Mouse (Mus musculus) CH12.LX (cell line): ENCODE measurements around the gene Dlgap1. TPM values are rescaled to one million over a fixed set of nuclear protein-coding genes. Genes with fewer than 3 reads are reported as not detected.

ENCODE experiments used
- DNase-seq: peaks from one replicate; pipeline ENCODE4 v3.0.0-alpha.2; 2013; ENCODE audit errors: extremely low read depth
- H3K27ac ChIP-seq: 2 replicates; pipeline ENCODE4 v1.5.1; 2012; ENCODE audit warnings: low read depth, mild to moderate bottlenecking, control low read depth, moderate library complexity; ENCODE audit not compliant: insufficient read depth
- H3K27me3 ChIP-seq: replicated peaks from 2 replicates; pipeline ENCODE3; 2012; ENCODE audit warnings: inconsistent platforms
- H3K36me3 ChIP-seq, 2 experiments: replicated peaks in 1 of 2; 2 replicates each; pipeline versions ENCODE3 to v1.6.1; 2012; ENCODE audit warnings: inconsistent platforms in 1 of 2, low read length in 1 of 2, mild to moderate bottlenecking in 1 of 2, mixed read lengths in 1 of 2, moderate library complexity in 1 of 2; ENCODE audit not compliant: control insufficient read depth in 1 of 2, insufficient read depth in 1 of 2
- H3K4me1 ChIP-seq, 2 experiments: 2 replicates each; pipeline ENCODE4 v1.6.1; 2012; ENCODE audit warnings: inconsistent platforms in 1 of 2, moderate library complexity in 1 of 2; ENCODE audit not compliant: insufficient read depth in 2 of 2, control insufficient read depth in 1 of 2
- H3K4me2 ChIP-seq: 2 replicates; pipeline ENCODE4 v1.6.1; 2012; ENCODE audit warnings: low read depth, mild to moderate bottlenecking, control low read depth; ENCODE audit not compliant: poor library complexity, insufficient read depth, severe bottlenecking
- H3K4me3 ChIP-seq, 3 experiments: fragments of 150-350 bp in 1 of 3; sonication (generic) in 1 of 3; replicated peaks in 1 of 3; 2 replicates each; pipeline versions ENCODE3 to v1.5.1; 2011 to 2012; ENCODE audit warnings: low read depth in 2 of 3, low read length in 2 of 3, mild to moderate bottlenecking in 2 of 3, moderate library complexity in 2 of 3, control low read depth in 1 of 3, improper control_type of control experiment in 1 of 3, inconsistent platforms in 1 of 3, mixed read lengths in 1 of 3; ENCODE audit not compliant: poor library complexity in 1 of 3
- H3K79me2 ChIP-seq: replicated peaks from 2 replicates; pipeline ENCODE4 v1.6.1; 2012; ENCODE audit warnings: mild to moderate bottlenecking, moderate library complexity; ENCODE audit not compliant: control insufficient read depth, poor library complexity, insufficient read depth, severe bottlenecking; ENCODE audit errors: extremely low read depth
- H3K9ac ChIP-seq: 2 replicates; pipeline ENCODE4 v1.6.1; 2012; ENCODE audit warnings: low read depth, mild to moderate bottlenecking, control low read depth, moderate library complexity; ENCODE audit not compliant: insufficient read depth
- H3K9me3 ChIP-seq: replicated peaks from 2 replicates; pipeline ENCODE3; 2012; ENCODE audit warnings: low read length, inconsistent platforms, mixed read lengths
- CHD1 ChIP-seq: IDR thresholded peaks from 2 replicates; pipeline ENCODE4 v1.6.1; 2012; ENCODE audit warnings: low read depth, low read length, improper control_type of control experiment, inconsistent platforms
- CHD2 ChIP-seq: IDR thresholded peaks from 2 replicates; pipeline ENCODE4 v1.6.1; 2011; ENCODE audit warnings: low read length, improper control_type of control experiment
- CTCF ChIP-seq, 2 experiments: IDR thresholded peaks in 1 of 2; conservative IDR thresholded peaks in 1 of 2; 2 replicates each; pipeline ENCODE4 v1.5.1; 2011 to 2012; ENCODE audit warnings: low read depth in 2 of 2, low read length in 2 of 2, improper control_type of control experiment in 1 of 2, inconsistent platforms in 1 of 2, mild to moderate bottlenecking in 1 of 2, moderate library complexity in 1 of 2
- ELF1 ChIP-seq: IDR thresholded peaks from 2 replicates; pipeline ENCODE4 v1.6.1; 2014; ENCODE audit warnings: low read depth, mild to moderate bottlenecking, inconsistent platforms, low read length, improper control_type of control experiment
- EP300 ChIP-seq: IDR thresholded peaks from 2 replicates; pipeline ENCODE4 v1.6.1; 2011; ENCODE audit warnings: low read length, improper control_type of control experiment
- GABPA ChIP-seq: IDR thresholded peaks from 2 replicates; pipeline ENCODE4 v1.6.1; 2012; ENCODE audit warnings: low read depth, low read length, improper control_type of control experiment, inconsistent platforms; ENCODE audit not compliant: insufficient replicate concordance
- HCFC1 ChIP-seq: IDR thresholded peaks from 2 replicates; pipeline ENCODE4 v1.6.1; 2012; ENCODE audit warnings: low read depth, mild to moderate bottlenecking, inconsistent platforms, low read length, improper control_type of control experiment
- JUN ChIP-seq: IDR thresholded peaks from 2 replicates; pipeline ENCODE4 v1.6.1; 2011; ENCODE audit warnings: low read depth, mild to moderate bottlenecking, low read length, improper control_type of control experiment, moderate library complexity; ENCODE audit not compliant: insufficient read depth
- JUND ChIP-seq: conservative IDR thresholded peaks from 2 replicates; pipeline ENCODE4 v1.6.1; 2011; ENCODE audit warnings: low read depth, low read length, improper control_type of control experiment
- MAX ChIP-seq: IDR thresholded peaks from 2 replicates; pipeline ENCODE4 v1.6.1; 2011; ENCODE audit warnings: low read length, improper control_type of control experiment
- NRF1 ChIP-seq: IDR thresholded peaks from 2 replicates; pipeline ENCODE4 v1.6.1; 2014; ENCODE audit warnings: low read depth, mild to moderate bottlenecking, inconsistent platforms, low read length, improper control_type of control experiment, moderate library complexity
- PAX5 ChIP-seq: IDR thresholded peaks from 2 replicates; pipeline ENCODE4 v1.6.1; 2012; ENCODE audit warnings: low read length, inconsistent platforms, mixed read lengths
- RAD21 ChIP-seq: IDR thresholded peaks from 2 replicates; pipeline ENCODE4 v1.6.1; 2011; ENCODE audit warnings: low read depth, mild to moderate bottlenecking, low read length, improper control_type of control experiment, moderate library complexity
- RCOR1 ChIP-seq: conservative IDR thresholded peaks from 2 replicates; pipeline ENCODE4 v1.6.1; 2012; ENCODE audit warnings: low read depth, mild to moderate bottlenecking, inconsistent platforms, low read length, improper control_type of control experiment
- SMC3 ChIP-seq: IDR thresholded peaks from 2 replicates; pipeline ENCODE4 v1.6.1; 2011; ENCODE audit warnings: low read depth, low read length, improper control_type of control experiment
- TBP ChIP-seq: conservative IDR thresholded peaks from 2 replicates; pipeline ENCODE4 v1.6.1; 2011; ENCODE audit warnings: low read depth, low read length, improper control_type of control experiment
- TCF12 ChIP-seq: IDR thresholded peaks from 2 replicates; pipeline ENCODE4 v1.6.1; 2014; ENCODE audit warnings: low read depth, mild to moderate bottlenecking, inconsistent platforms, low read length, improper control_type of control experiment
- USF1 ChIP-seq: IDR thresholded peaks from 2 replicates; pipeline ENCODE4 v1.6.1; 2014; ENCODE audit warnings: low read depth, mild to moderate bottlenecking, inconsistent platforms, low read length, improper control_type of control experiment
- ZC3H11A ChIP-seq: IDR thresholded peaks from 2 replicates; pipeline ENCODE4 v1.6.1; 2012; ENCODE audit warnings: low read depth, mild to moderate bottlenecking, inconsistent platforms, low read length, improper control_type of control experiment
- ZKSCAN1 ChIP-seq: IDR thresholded peaks from 2 replicates; pipeline ENCODE4 v1.6.1; 2012; ENCODE audit warnings: low read depth, inconsistent platforms, low read length, improper control_type of control experiment, borderline replicate concordance
- ZMIZ1 ChIP-seq: IDR thresholded peaks from 2 replicates; pipeline ENCODE4 v1.6.1; 2012; ENCODE audit warnings: low read depth, mild to moderate bottlenecking, inconsistent platforms, low read length, improper control_type of control experiment
- ZNF384 ChIP-seq: IDR thresholded peaks from 2 replicates; pipeline ENCODE4 v1.6.1; 2012; ENCODE audit warnings: low read depth, low read length, improper control_type of control experiment, inconsistent platforms
- dilution Hi-C: fragments of 300-500 bp; cut with MboI; formaldehyde crosslinking; loops from 2 replicates; pipeline ENCODE4 v1.14.3; 2020; ENCODE audit warnings: low sequenced_read_pairs; ENCODE audit not compliant: extremely low pct_unique_long_range_greater_than_20kb, extremely low pct_ligation_motif_present
- in situ Hi-C: fragments of 300-500 bp; cut with MboI; formaldehyde crosslinking; loops from 3 replicates; pipeline ENCODE4 v1.14.3; 2019; ENCODE audit warnings: low sequenced_read_pairs, low pct_ligation_motif_present, low pct_unique_long_range_greater_than_20kb, mixed read lengths
- polyA plus RNA-seq: library from polyadenylated mRNA; unstranded; fragments of >175 nt; gene quantifications from 2 replicates; pipeline ENCODE4 v1.2.1, GENCODE M21; 2012; ENCODE audit warnings: low read depth; ENCODE audit not compliant: insufficient read length
- total RNA-seq, 2 experiments: library from RNA; depleted of rRNA; stranded (reverse); fragments of 300-350 nt in 1 of 2; fragments of >200 nt in 1 of 2; gene quantifications; 2 replicates each; pipeline ENCODE4 v1.2.3; 2012 to 2014

Gene Dlgap1
- total and polyA plus RNA-seq, 3 experiments = 0.51 to 2.7 (median 1.2) TPM

GRCm38 (mm10) chr17:70828569-70828968 is 859.7 kb downstream of the Dlgap1 start:
- peaks cover 0 to 7% of the 10 kb centered on the region in 2 experiments for H3K36me3 ChIP-seq
- no peak for TF ChIP-seq USF1
- TF ChIP-seq HCFC1 = no peak
- TF ChIP-seq ELF1 = no peak
- TF ChIP-seq CHD1 = no peak
- no peak overlapping the region for H3K27ac ChIP-seq
- no peaks in the 10 kb centered on the region for H3K27me3 ChIP-seq
- H3K9ac ChIP-seq = no peak overlapping the region
- in situ Hi-C loops = no loop called here
- dilution Hi-C loops = no loop called here
- DNase-seq = no peak
- peaks cover 16% of the 10 kb centered on the region in 2 experiments for H3K4me1 ChIP-seq
- H3K4me3 ChIP-seq = no peak overlapping the region
- no peak overlapping the region for H3K4me2 ChIP-seq
- peaks cover 3% of the 10 kb centered on the region for H3K9me3 ChIP-seq
- H3K79me2 ChIP-seq = no peaks in the 10 kb centered on the region

GRCm38 (mm10) chr17:70829217-70829616 is 860.3 kb downstream of the Dlgap1 start:
- peaks cover 3% of the 10 kb centered on the region for H3K9me3 ChIP-seq
- H3K27me3 ChIP-seq = no peaks in the 10 kb centered on the region
- H3K4me3 ChIP-seq = no peak overlapping the region
- no peaks in the 10 kb centered on the region for H3K79me2 ChIP-seq
- peaks cover 0 to 8% of the 10 kb centered on the region in 2 experiments for H3K36me3 ChIP-seq
- TF ChIP-seq CHD2 (no peak), RAD21 (no peak), NRF1 (no peak), JUND (no peak), CHD1 (no peak), PAX5 (no peak), ZC3H11A (no peak)
- in situ Hi-C loops (no loop called here), dilution Hi-C loops (no loop called here)
- DNase-seq = no peak
- H3K27ac ChIP-seq = no peak overlapping the region
- H3K9ac ChIP-seq = no peak overlapping the region
- peaks cover 16% of the 10 kb centered on the region in 2 experiments for H3K4me1 ChIP-seq
- H3K4me2 ChIP-seq = no peak overlapping the region

GRCm38 (mm10) chr17:70829943-70830715 is 861.3 kb downstream of the Dlgap1 start:
- H3K27me3 ChIP-seq = no peaks in the 10 kb centered on the region
- H3K9me3 ChIP-seq = peaks cover 3% of the 10 kb centered on the region
- H3K4me1 ChIP-seq = peaks cover 16% of the 10 kb centered on the region in 2 experiments
- dilution Hi-C loops (no loop called here), in situ Hi-C loops (no loop called here)
- H3K4me3 ChIP-seq = no peak overlapping the region
- no peak overlapping the region for H3K4me2 ChIP-seq
- no peak overlapping the region for H3K27ac ChIP-seq
- peaks cover 0 to 9% of the 10 kb centered on the region in 2 experiments for H3K36me3 ChIP-seq
- no peak for TF ChIP-seq TCF12
- no peak for TF ChIP-seq SMC3
- TF ChIP-seq EP300 = no peak
- no peak for TF ChIP-seq MAX
- no peak for TF ChIP-seq PAX5
- TF ChIP-seq GABPA = no peak
- no peak for TF ChIP-seq RCOR1
- no peak for TF ChIP-seq JUN
- no peak for TF ChIP-seq JUND
- TF ChIP-seq ZNF384 = no peak
- TF ChIP-seq TBP = no peak
- TF ChIP-seq ZMIZ1 = no peak
- no peak for TF ChIP-seq ZKSCAN1
- no peak for TF ChIP-seq USF1
- TF ChIP-seq CTCF (conservative IDR thresholded peaks at IDR 0.05 in 1 of 2, IDR thresholded peaks at IDR 0.05 in 1 of 2; ENCODE audit: low read depth in 2 of 2, low read length in 2 of 2) = no peak
- TF ChIP-seq NRF1 = no peak
- no peak for TF ChIP-seq ZC3H11A
- DNase-seq = no peak
- H3K9ac ChIP-seq = no peak overlapping the region
- no peaks in the 10 kb centered on the region for H3K79me2 ChIP-seq
